Mouse (Mus musculus): ENCODE results near the gene Asz1.

The Asz1 gene

GRCm38 (mm10) chr6:18013346-18013745 is 95.5 kb downstream of the Asz1 start:
- no peak for DNase-seq (ENCODE audit: extremely low read depth, insufficient read length, low spot score)

GRCm38 (mm10) chr6:18007356-18007755 is 101.5 kb downstream of the Asz1 start:
- DNase-seq (ENCODE audit: extremely low read depth, insufficient read length, low spot score) = no peak

DNA sequence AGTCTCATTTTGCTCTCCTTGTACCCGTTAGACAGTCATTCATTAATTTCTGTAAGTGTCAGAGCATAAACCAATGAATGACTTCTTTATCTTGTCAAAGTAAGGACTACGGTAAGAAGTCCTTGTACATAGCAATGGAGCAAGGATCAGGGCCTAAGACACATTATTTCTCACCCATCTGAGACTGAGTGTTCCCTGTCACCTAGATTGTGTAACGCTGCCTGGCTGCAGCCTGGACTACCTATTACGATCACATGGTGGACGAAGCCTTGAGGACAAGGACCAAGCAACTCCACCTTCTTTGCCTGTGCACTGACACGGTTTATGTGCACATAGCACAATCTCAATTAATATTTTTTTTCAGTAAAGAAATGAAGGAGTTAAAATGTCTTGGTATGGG is 106.8 kb downstream of the Asz1 start:
- no peak for DNase-seq (ENCODE audit: extremely low read depth, insufficient read length, low spot score)

Measured in 3134 (cell line).